Mouse (Mus musculus) lung, embryonic 16.5 days (tissue): ENCODE data around the gene Ap3m1. TPM values are rescaled to one million over a fixed set of nuclear protein-coding genes. Genes with fewer than 3 reads are reported as not detected.

Experiments used
- ATAC-seq: fragments of 200-750 bp; cut with Nextera tagmentation; 2 replicates; pipeline ENCODE4 v1.8.0; 2017; ENCODE audit warnings: low read depth, mild to moderate bottlenecking, moderate library complexity
- H3K27ac ChIP-seq: fragments of 300-500 bp; sonication (generic); 2 replicates; pipeline ENCODE4 v1.5.1; 2014; ENCODE audit warnings: mild to moderate bottlenecking, control low read depth, low read length
- H3K27me3 ChIP-seq: fragments of 300-500 bp; sonication (generic); 2 replicates; pipeline ENCODE4 v1.6.1; 2014; ENCODE audit warnings: low read depth, low read length, mixed read lengths; ENCODE audit not compliant: control insufficient read depth, insufficient read depth
- H3K36me3 ChIP-seq: fragments of 300-500 bp; sonication (generic); 2 replicates; pipeline ENCODE4 v1.6.1; 2014; ENCODE audit warnings: low read length; ENCODE audit not compliant: control insufficient read depth, insufficient read depth
- H3K4me1 ChIP-seq: fragments of 300-500 bp; sonication (generic); replicated peaks from 2 replicates; pipeline ENCODE4 v1.6.1; 2014; ENCODE audit warnings: low read length, mixed read lengths; ENCODE audit not compliant: control insufficient read depth, insufficient read depth
- H3K4me2 ChIP-seq: fragments of 300-500 bp; sonication (generic); 2 replicates; pipeline ENCODE4 v1.6.1; 2014; ENCODE audit warnings: low read depth, low read length, control low read depth
- H3K4me3 ChIP-seq: fragments of 300-500 bp; sonication (generic); 2 replicates; pipeline ENCODE4 v1.5.1; 2014; ENCODE audit warnings: mild to moderate bottlenecking, low read length, control low read depth
- H3K9ac ChIP-seq: fragments of 300-500 bp; sonication (generic); 2 replicates; pipeline ENCODE4 v1.6.1; 2014; ENCODE audit warnings: low read length, control low read depth
- H3K9me3 ChIP-seq: fragments of 300-500 bp; sonication (generic); 2 replicates; pipeline ENCODE4 v1.6.1; 2016; ENCODE audit warnings: low read length; ENCODE audit not compliant: control insufficient read depth
- WGBS: fragments of 180-500 bp; shearing (Covaris S2); extraction: QIAGEN DNeasy Blood & Tissue Kit; methylation state at CpG from one replicate; pipeline ENCODE4 v1.1.7; 2014; 5-methylcytosine and 5-hydroxymethylcytosine counted together
- polyA plus RNA-seq: library from polyadenylated mRNA; unstranded; fragments of >200 nt; fragmentation: Nextera tagmentation; extraction: Ambion mirVana; gene quantifications from 2 replicates; pipeline ENCODE4 v1.2.1, GENCODE M21; 2015

Gene Ap3m1
- polyA plus RNA-seq, 1 experiment from 2014 or later = 83.5 TPM

DNA sequence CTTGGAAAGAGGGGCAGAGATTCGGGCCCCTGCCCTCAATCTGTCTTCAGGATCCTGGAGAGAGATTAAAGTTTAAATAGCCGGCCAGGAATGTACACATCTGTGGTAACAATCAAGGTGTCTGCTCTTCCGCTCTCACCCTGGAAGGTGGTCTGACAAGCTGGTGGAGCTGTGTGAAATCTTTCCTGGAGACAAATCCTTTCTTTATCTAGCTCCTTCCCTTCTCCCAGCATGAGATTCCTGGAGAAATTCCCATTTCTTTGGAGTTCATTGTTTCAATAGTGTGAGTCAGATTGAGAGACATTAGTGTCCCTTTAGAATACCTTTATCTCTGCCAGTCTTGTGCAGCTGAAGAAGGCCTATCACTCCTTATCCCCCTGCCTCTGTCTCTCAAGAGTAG, 36.4 kb upstream of the Ap3m1 start:
- Histone ChIP-seq H3K27ac (no peak overlapping the region), H3K36me3 (no peaks in the 10 kb centered on the region), H3K9me3 (no peaks in the 10 kb centered on the region), H3K9ac (no peak overlapping the region), H3K4me2 (no peak overlapping the region), H3K27me3 (no peaks in the 10 kb centered on the region), H3K4me1 (peaks cover 26% of the 10 kb centered on the region), H3K4me3 (no peak overlapping the region)
- WGBS = 50% methylated on average over 3 of the region's 3 CpGs
- ATAC-seq = no peak

DNA sequence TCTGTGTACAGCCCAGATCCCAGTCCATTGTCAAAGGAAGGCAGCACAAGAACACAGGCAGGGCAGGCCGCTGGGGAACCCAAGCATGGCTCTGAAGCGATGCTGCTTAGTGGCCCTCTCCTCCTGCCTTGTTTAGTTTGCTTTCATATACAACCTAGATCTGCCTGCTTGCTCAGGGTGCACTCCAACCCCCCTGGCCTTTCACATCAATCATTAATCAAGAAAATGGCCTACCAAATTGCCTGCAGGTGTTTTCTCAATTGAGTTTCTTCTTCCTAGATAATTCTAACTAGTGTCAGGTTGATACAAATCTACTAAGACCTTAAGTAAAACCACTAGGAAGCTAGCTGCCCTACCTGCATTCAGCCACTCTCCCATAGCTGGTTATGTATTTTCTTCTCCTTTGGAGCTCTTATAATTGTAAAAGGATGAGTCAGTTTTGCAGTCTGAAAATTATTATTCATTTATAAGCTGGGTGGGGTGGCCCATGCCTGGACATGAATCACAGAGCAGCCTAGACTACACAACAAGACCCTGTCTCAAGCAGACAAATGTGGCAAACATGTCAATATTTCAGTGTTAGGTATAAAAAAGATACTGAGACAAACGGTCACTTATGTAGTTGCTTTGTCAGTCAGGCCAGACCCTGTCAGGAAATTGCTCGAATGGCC, 35.2 kb upstream of the Ap3m1 start:
- ATAC-seq = no peak
- Histone ChIP-seq H3K4me3 (no peak overlapping the region), H3K36me3 (no peaks in the 10 kb centered on the region), H3K27ac (peak overlapping the region; percentile 66), H3K4me2 (no peak overlapping the region; the same call in 1 of the 2 replicates), H3K9me3 (no peaks in the 10 kb centered on the region), H3K4me1 (peaks cover 26% of the 10 kb centered on the region), H3K9ac (0 out of 2 replicates have a peak overlapping the region, but pooled peaks have one; percentile 37), H3K27me3 (no peaks in the 10 kb centered on the region)
- 58% methylated on average over 4 of the region's 4 CpGs for WGBS

DNA sequence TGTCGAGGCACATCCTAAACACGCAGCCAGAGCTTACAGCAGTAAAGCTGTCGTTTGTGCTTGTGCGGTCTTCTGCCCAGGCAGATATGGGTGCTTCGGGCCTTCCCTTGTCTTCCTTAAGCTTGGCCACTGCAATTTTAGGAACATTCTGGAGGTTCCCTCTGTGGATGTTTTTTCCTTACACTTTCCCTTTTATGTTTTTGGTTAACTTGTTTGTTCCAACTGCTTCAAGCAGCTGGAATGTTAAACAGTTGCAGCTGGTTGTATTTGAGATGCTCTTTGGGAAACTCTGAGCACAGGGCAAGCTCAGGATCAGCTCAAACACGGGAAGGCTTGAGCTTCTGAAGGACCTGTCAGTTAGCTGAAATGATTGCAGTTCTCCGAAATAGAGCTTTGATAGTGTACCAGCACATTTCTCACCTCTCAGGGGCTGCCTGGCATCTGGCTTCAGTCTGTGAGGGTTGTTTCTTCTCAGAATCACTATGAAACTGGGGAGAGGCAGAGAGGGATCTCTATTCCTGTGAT, 34.6 kb upstream of the Ap3m1 start:
- 0 out of 2 replicates have a peak overlapping the region, but pooled peaks have one; percentile 37 for H3K9ac ChIP-seq
- no peak overlapping the region for H3K4me3 ChIP-seq

DNA sequence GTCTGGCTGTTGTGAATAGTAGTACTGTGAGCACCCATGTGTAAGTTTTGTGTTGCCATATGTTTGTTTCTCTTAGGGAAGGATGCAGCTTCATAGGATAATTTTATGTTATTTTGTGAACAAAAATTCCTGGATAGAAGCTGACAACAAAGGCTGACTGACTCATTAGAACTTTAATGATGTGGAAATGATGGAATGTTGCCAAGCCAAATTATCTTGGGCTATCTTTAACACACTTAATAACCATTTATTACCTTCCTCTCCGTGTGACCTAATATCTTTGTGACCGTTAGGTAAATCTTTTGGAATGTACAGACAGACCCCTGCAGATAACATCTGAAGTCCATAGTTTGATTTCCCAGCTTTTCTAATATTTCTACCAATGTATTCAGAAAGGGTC, 33.8 kb upstream of the Ap3m1 start:
- no peak overlapping the region for H3K27ac ChIP-seq

More for the DNA sequence above, 34.6 kb upstream of the Ap3m1 start:
- Histone ChIP-seq H3K4me1 (peaks cover 27% of the 10 kb centered on the region), H3K27me3 (no peaks in the 10 kb centered on the region), H3K9me3 (no peaks in the 10 kb centered on the region), H3K27ac (peak overlapping the region; percentile 66), H3K4me2 (no peak overlapping the region; the same call in 1 of the 2 replicates), H3K36me3 (no peaks in the 10 kb centered on the region)
- WGBS = 22% methylated on average over 7 of the region's 7 CpGs
- peak; percentile 40; the same call in 1 of the 2 replicates for ATAC-seq

DNA sequence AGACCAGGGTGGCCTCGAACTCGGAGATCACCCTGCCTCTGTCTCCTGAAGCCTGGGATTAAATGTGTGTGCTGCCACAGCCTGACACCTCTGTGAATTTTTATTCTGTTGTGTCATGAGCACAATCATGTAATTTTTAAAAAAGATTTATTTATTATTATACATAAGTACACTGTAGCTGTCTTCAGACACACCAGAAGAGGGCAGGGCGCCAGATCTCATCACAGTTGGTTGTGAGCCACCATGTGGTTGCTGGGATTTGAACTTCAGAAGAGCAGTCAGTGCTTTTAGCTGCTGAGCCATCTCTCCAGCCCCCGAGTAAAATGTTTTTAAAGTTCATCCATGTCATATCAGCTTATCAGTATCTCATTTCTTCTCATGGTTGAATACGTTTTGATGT, 33.4 kb upstream of the Ap3m1 start:
- H3K27ac ChIP-seq = no peak overlapping the region
- H3K9me3 ChIP-seq = no peaks in the 10 kb centered on the region
- no peak overlapping the region for H3K9ac ChIP-seq
- H3K4me1 ChIP-seq = peaks cover 32% of the 10 kb centered on the region
- no peak for ATAC-seq
- H3K27me3 ChIP-seq = no peaks in the 10 kb centered on the region
- no peaks in the 10 kb centered on the region for H3K36me3 ChIP-seq
- 70% methylated on average over 5 of the region's 5 CpGs for WGBS
- H3K4me3 ChIP-seq = no peak overlapping the region
- no peak overlapping the region for H3K4me2 ChIP-seq

More for the DNA sequence above, 33.8 kb upstream of the Ap3m1 start:
- no peaks in the 10 kb centered on the region for H3K27me3 ChIP-seq
- H3K36me3 ChIP-seq = no peaks in the 10 kb centered on the region
- no peak overlapping the region for H3K4me3 ChIP-seq
- H3K4me2 ChIP-seq = no peak overlapping the region
- no peak overlapping the region for H3K9ac ChIP-seq
- WGBS = 21% methylated on average over 2 of the region's 2 CpGs
- ATAC-seq = no peak
- no peaks in the 10 kb centered on the region for H3K9me3 ChIP-seq
- H3K4me1 ChIP-seq = peaks cover 32% of the 10 kb centered on the region

DNA sequence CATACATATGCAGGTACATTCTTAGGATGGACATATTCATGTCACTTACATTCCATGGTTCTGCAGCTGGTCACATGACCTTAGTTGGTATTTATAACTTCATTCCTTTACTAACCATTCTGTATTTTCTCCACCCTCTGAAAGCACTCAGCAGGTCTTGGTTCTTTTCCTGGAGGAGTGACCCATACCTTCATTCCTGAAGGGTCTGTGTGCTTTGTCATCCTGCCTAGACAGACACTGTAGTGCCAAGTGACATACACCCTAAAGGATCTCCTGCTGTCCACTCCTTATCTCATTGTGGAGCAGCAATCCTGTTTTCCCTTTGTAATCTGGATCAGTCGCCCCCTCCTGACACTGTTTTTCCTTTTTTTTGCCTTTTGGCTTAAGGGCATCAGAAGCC, 30.5 kb upstream of the Ap3m1 start:
- no peak for ATAC-seq
- Histone ChIP-seq H3K27ac (no peak overlapping the region), H3K36me3 (no peaks in the 10 kb centered on the region), H3K4me3 (no peak overlapping the region), H3K9me3 (no peaks in the 10 kb centered on the region), H3K4me1 (peaks cover 30% of the 10 kb centered on the region), H3K27me3 (no peaks in the 10 kb centered on the region), H3K9ac (no peak overlapping the region), H3K4me2 (no peak overlapping the region)
- 68% methylated on average over 1 of the region's 1 CpGs for WGBS

DNA sequence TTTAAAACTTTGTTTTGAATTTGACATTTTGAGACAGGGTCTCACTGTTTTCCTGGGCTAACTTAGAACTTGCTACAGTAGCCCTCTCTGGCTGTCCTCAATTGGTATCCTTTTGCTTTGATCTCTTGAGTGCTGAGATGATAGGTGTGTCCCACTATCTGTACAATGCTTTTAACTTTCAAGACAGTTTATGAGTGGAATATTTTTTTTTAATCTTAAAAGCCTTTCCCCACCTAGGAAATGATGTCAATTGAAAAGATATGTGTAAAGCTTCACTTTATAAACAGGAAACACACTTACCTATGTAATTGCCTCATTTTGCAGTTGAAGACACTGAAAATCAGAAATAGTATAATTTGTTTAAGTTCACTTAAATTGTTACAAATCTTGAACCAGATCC, 26.2 kb upstream of the Ap3m1 start:
- Histone ChIP-seq H3K27ac (no peak overlapping the region), H3K4me2 (no peak overlapping the region), H3K4me1 (peaks cover 29% of the 10 kb centered on the region), H3K4me3 (no peak overlapping the region), H3K9me3 (no peaks in the 10 kb centered on the region), H3K36me3 (no peaks in the 10 kb centered on the region), H3K9ac (no peak overlapping the region), H3K27me3 (no peaks in the 10 kb centered on the region)
- no peak for ATAC-seq

DNA sequence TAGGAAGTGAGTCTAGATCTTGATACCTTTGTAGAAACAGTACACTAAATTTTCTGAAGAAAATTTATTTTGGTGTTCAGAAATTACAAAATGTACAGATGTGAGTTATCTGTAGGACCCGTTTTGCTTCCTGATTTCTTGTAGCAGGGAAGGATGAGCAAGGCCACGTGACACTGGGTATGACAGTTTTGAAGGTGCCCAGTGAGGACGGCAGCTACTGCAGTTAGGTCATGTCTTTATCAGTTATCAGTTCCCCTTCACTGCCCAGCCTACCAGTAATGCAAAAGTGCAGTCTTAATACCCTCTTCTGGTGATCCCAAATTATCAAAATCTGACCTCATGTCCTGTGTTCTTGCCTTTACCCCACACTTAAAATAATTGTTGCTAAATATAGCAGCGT, 25.6 kb upstream of the Ap3m1 start:
- ATAC-seq = no peak
- H3K4me3 ChIP-seq = no peak overlapping the region
- H3K27me3 ChIP-seq = no peaks in the 10 kb centered on the region
- H3K4me2 ChIP-seq = no peak overlapping the region; the same call in 1 of the 2 replicates
- 67% methylated on average over 4 of the region's 4 CpGs for WGBS
- H3K4me1 ChIP-seq = peaks cover 29% of the 10 kb centered on the region
- no peaks in the 10 kb centered on the region for H3K36me3 ChIP-seq
- no peaks in the 10 kb centered on the region for H3K9me3 ChIP-seq
- no peak overlapping the region for H3K9ac ChIP-seq
- H3K27ac ChIP-seq = no peak overlapping the region

DNA sequence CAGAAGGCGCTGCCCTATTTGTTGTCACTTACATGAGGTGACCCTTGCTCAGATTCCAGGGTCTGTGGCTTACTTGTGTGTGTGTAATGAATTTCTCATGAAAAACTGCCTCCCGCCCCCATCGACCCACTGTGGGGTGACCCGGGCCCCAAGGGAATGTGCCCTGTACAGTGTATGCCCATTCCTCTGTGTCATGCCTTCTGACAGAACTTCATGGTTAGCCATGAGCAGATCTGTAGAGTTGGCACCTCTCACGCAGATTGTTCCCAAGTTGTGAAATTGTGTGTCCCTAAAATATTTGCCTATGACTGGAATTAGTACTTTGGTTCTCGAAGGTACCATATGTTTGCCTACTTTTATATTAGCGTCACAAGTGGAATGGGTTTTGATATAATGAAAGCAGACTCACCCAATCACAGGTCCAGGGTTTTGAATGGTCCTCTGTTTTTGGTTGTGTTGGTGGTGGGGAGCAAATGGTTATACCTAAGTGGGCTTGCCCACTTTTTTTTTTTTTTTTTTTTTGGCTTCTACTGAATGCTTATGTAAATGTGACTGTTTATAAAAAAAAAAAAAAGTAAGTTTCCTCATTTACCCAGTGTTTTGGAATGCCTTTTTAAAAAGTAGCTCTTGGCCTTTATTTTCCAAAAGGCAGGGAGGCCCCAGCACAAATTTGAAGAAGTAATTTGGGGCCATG, 24.3 kb upstream of the Ap3m1 start:
- H3K4me1 ChIP-seq = peaks cover 25% of the 10 kb centered on the region
- peak overlapping the region; percentile 74 for H3K9ac ChIP-seq
- no peaks in the 10 kb centered on the region for H3K9me3 ChIP-seq
- WGBS = 34% methylated on average over 7 of the region's 7 CpGs
- peak overlapping the region; percentile 70 for H3K4me2 ChIP-seq
- no peaks in the 10 kb centered on the region for H3K27me3 ChIP-seq
- H3K4me3 ChIP-seq = peak overlapping the region; percentile 76
- H3K27ac ChIP-seq = peak overlapping the region; percentile 71
- ATAC-seq = peak; percentile 13; the same call in 1 of the 2 replicates
- H3K36me3 ChIP-seq = no peaks in the 10 kb centered on the region
